Mouse (Mus musculus): ENCODE measurements at regions not wholly inside any gene's neighbourhood (a gene's known extent, or its start where the extent isn't known, plus 50 kb on each side); places are given as distances from the start of the nearest gene placed in this dataset.

DNA sequence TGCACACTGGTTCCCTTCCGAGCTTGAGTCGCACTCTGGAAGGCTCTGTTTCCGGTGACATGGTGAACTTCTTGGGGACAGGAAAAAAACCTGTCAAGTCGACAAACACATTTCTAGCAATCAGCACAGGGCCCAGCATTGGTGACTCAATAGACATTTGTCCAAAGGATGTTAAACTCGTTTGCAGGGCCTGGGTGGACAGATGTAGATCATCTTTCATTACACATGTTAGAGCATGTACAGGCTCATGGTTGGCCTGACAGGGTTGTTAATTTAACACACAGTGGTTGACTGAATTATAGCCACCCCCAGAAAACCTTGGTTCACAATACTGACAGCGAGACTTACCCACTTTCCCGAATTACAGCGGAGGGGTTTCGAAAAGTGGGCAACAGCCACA, 288.6 kb upstream of the Zfp64 start:
- Histone ChIP-seq H3K4me3 (replicated peaks; ENCODE audit: low read length) (no peak overlapping the region), H3K4me1 (replicated peaks; ENCODE audit: control insufficient read depth, insufficient read depth, low read length) (no peaks in the 10 kb centered on the region), H3K9ac (no peak overlapping the region), H3K27me3 (ENCODE audit: control insufficient read depth, insufficient read depth, low read length) (no peaks in the 10 kb centered on the region), H3K9me3 (ENCODE audit: control insufficient read depth, low read length) (no peaks in the 10 kb centered on the region), H3K36me3 (replicated peaks; ENCODE audit: control insufficient read depth, insufficient read depth) (no peaks in the 10 kb centered on the region), H3K4me2 (replicated peaks) (no peak overlapping the region), H3K27ac (no peak overlapping the region)
- ATAC-seq (ENCODE audit: low FRiP score) (no peak), DNase-seq (ENCODE audit: low spot score) (no peak)
- WGBS = 94% methylated on average over 9 of the region's 9 CpGs

DNA sequence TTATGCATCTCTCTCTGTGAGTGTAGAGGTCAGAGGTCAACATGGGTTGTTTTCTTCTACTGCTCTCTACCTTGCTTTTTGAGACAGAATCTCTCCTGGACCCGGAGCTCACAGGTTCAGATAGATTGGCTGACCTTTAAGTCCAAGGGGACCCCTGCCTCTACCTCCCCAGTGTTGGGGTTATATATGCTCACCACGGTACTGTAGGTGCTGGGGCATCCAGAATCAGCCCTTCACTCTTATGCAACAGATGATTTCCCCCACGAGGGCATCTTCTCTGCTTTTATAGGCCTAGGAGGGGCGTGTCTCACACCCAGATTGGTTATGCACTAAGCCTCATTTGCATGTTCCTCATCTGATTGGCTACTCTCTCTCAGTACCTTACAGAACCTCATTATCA, 282.5 kb upstream of the Zfp64 start:
- Histone ChIP-seq H3K36me3 (replicated peaks; ENCODE audit: control insufficient read depth, insufficient read depth) (no peaks in the 10 kb centered on the region), H3K27me3 (ENCODE audit: control insufficient read depth, insufficient read depth, low read length) (no peaks in the 10 kb centered on the region), H3K9ac (no peak overlapping the region), H3K4me3 (replicated peaks; ENCODE audit: low read length) (no peak overlapping the region), H3K4me2 (replicated peaks) (no peak overlapping the region), H3K9me3 (ENCODE audit: control insufficient read depth, low read length) (no peaks in the 10 kb centered on the region), H3K4me1 (replicated peaks; ENCODE audit: control insufficient read depth, insufficient read depth, low read length) (no peaks in the 10 kb centered on the region), H3K27ac (no peak overlapping the region)
- DNase-seq (ENCODE audit: low spot score) = no peak
- ATAC-seq (ENCODE audit: low FRiP score) = no peak
- 91% methylated on average over 4 of the region's 4 CpGs for WGBS

DNA sequence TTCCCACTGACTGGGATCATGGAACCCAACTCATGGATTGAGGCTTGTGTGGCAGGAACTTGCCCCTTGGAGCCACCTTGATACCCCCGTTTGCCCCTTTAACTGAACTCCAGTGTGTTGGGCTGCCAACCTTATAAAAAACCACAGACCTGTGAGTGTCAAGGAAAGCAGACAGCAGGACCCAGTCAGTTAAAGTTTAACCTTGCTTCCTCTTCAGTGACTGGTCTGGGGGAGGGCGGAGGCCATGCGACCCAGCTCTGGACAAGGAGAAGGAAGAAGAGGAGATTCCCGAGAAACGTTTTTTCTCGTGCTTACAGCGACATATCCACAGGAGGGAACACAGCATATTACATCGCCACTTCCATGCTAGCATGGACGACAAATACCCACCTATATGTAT, 281.9 kb upstream of the Zfp64 start:
- no peak overlapping the region for H3K27ac ChIP-seq
- no peaks in the 10 kb centered on the region for H3K36me3 ChIP-seq (replicated peaks; ENCODE audit: control insufficient read depth, insufficient read depth)
- H3K4me1 ChIP-seq (replicated peaks; ENCODE audit: control insufficient read depth, insufficient read depth, low read length) = no peaks in the 10 kb centered on the region
- WGBS = 96% methylated on average over 9 of the region's 9 CpGs
- no peaks in the 10 kb centered on the region for H3K27me3 ChIP-seq (ENCODE audit: control insufficient read depth, insufficient read depth, low read length)
- H3K9ac ChIP-seq = no peak overlapping the region
- DNase-seq (ENCODE audit: low spot score) = no peak
- no peak overlapping the region for H3K4me3 ChIP-seq (replicated peaks; ENCODE audit: low read length)
- H3K4me2 ChIP-seq (replicated peaks) = no peak overlapping the region
- no peaks in the 10 kb centered on the region for H3K9me3 ChIP-seq (ENCODE audit: control insufficient read depth, low read length)
- no peak for ATAC-seq (ENCODE audit: low FRiP score)

DNA sequence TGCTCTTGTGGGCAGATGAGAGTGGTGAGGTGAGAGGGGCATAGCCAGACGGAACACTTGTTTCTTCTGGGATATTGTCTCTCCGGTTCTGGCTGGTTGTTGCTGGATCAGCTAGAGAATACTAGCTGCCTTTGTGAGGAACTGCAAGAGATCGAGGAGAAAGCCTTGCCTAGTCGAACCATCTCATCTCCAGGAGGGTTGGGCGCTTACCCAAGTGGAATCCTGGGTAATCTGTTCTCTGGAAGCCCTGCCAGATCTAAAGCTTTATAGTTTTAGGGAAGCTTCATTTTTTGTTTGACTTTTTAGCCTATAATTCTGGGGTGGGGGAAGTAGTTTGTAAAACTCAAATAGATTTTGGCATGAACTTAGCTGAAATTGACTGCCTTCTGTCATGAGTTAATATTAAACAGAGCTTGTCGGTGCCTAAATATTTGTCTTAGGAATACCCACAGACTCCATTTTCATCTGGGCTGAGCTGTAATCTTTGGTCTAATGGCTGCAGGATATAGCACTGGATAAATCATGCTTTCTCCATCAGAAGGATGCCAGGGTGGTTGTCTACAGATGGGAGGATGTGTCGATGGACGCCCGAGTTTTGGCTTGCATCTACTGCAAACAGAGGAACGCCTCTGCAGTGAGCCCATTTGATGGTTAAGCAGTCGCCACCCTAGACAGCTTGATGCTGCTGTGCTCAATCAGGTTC, 279.1 kb upstream of the Zfp64 start:
- Histone ChIP-seq H3K4me3 (replicated peaks; ENCODE audit: low read length) (no peak overlapping the region), H3K4me1 (replicated peaks; ENCODE audit: control insufficient read depth, insufficient read depth, low read length) (no peaks in the 10 kb centered on the region), H3K9me3 (ENCODE audit: control insufficient read depth, low read length) (no peaks in the 10 kb centered on the region), H3K36me3 (replicated peaks; ENCODE audit: control insufficient read depth, insufficient read depth) (no peaks in the 10 kb centered on the region), H3K4me2 (replicated peaks) (no peak overlapping the region), H3K9ac (no peak overlapping the region), H3K27me3 (ENCODE audit: control insufficient read depth, insufficient read depth, low read length) (no peaks in the 10 kb centered on the region), H3K27ac (no peak overlapping the region)
- WGBS = 91% methylated on average over 11 of the region's 11 CpGs
- ATAC-seq (ENCODE audit: low FRiP score) = no peak
- no peak for DNase-seq (ENCODE audit: low spot score)

DNA sequence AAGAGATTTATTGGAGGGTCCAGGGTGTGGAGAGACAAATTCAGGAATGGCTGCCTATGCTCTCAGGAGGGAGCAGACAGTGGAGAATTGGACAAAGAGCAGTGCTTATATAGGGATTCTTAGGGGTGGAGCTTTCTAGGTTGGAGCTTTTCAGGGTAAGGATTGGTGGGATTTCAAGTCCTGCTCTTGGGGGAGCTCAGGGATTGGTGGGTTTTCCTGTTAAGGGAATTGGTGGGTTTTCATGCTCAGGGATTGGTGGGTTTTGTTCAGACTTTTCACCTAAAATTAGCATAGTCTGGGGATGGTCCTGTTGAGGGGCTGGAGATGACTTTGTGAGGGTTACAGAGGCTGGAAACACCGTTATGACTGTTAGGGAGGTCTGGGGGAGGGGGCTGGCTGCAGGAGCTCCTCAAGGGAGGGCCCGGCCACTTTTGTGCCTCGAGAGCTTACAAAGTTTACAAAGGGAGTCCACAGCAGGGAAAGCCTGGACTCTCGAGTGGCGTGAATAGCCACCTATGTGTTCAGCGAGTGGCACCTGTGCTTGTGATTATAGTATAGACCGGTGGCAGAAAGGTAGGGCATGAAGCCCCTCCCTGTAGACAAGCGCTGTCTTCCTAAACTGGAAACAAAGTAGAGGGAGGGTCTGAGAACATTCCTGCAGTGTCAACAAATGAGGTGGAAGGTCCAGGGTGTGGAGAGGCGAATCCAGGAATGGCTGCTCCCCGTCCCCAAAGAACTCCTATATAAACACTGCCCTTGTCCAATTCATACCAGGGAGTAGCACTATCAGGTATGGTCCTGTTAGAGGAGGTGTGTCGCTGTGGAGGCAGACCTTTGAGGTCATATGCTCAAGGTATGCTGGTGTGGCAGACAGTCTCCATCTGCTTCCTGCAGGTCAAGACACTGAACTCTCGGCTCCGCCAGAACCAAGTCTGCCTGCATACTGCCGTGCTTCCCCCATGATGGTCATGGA, 278.1 kb upstream of the Zfp64 start:
- no peaks in the 10 kb centered on the region for H3K4me1 ChIP-seq (replicated peaks; ENCODE audit: control insufficient read depth, insufficient read depth, low read length)
- H3K4me2 ChIP-seq (replicated peaks) = no peak overlapping the region
- H3K27ac ChIP-seq = no peak overlapping the region
- WGBS = 88% methylated on average over 14 of the region's 14 CpGs
- DNase-seq (ENCODE audit: low spot score) (no peak), ATAC-seq (ENCODE audit: low FRiP score) (no peak)
- no peak overlapping the region for H3K9ac ChIP-seq
- no peaks in the 10 kb centered on the region for H3K36me3 ChIP-seq (replicated peaks; ENCODE audit: control insufficient read depth, insufficient read depth)
- H3K27me3 ChIP-seq (ENCODE audit: control insufficient read depth, insufficient read depth, low read length) = no peaks in the 10 kb centered on the region
- H3K9me3 ChIP-seq (ENCODE audit: control insufficient read depth, low read length) = no peaks in the 10 kb centered on the region
- no peak overlapping the region for H3K4me3 ChIP-seq (replicated peaks; ENCODE audit: low read length)

DNA sequence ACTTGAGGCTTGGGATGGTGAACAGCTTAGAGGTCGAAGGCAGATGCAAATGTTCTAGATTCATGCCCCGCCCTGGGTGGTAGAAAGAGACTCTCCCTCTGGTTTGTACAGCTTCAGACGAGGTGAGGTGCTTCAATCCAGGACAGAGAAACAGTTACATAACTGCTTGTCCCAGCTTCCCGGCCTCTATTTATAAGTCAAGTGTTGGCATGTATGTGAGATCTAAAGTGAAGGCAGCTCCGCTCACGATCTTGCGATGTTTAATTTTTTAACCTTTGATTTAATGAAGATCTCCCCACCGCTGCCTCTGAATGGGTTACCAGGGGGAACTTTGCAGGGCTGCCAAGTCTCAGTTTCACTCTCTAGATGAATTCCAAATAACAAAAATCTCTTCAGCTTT, 266.9 kb upstream of the Zfp64 start:
- Histone ChIP-seq H3K9ac (no peak overlapping the region), H3K4me1 (replicated peaks; ENCODE audit: control insufficient read depth, insufficient read depth, low read length) (no peaks in the 10 kb centered on the region), H3K27ac (no peak overlapping the region), H3K27me3 (ENCODE audit: control insufficient read depth, insufficient read depth, low read length) (no peaks in the 10 kb centered on the region), H3K4me3 (replicated peaks; ENCODE audit: low read length) (no peak overlapping the region), H3K36me3 (replicated peaks; ENCODE audit: control insufficient read depth, insufficient read depth) (no peaks in the 10 kb centered on the region), H3K4me2 (replicated peaks) (no peak overlapping the region), H3K9me3 (ENCODE audit: control insufficient read depth, low read length) (no peaks in the 10 kb centered on the region)
- DNase-seq (ENCODE audit: low spot score) = no peak
- 84% methylated on average over 8 of the region's 8 CpGs for WGBS
- no peak for ATAC-seq (ENCODE audit: low FRiP score)

DNA sequence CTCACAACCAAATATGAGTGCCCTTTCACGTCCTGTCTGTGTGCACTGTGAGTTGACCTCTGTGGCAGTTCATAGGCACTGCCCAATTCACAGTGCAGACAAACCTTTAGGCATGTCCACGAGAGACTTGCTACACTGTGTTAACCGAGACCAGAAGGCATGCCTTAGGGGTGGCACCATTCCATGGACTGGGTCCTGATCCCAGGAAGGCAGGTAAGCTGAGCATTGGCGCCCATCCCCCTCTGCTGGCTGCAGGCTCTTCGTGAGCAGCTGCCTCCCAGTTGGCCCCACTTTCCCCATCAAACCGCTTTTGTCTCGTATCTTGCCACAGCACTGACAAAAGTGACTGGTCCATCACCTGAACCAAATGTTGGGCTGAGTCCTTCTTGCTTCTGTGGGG, 265.8 kb upstream of the Zfp64 start:
- no peaks in the 10 kb centered on the region for H3K9me3 ChIP-seq (ENCODE audit: control insufficient read depth, low read length)
- H3K4me1 ChIP-seq (replicated peaks; ENCODE audit: control insufficient read depth, insufficient read depth, low read length) = no peaks in the 10 kb centered on the region
- no peak overlapping the region for H3K4me3 ChIP-seq (replicated peaks; ENCODE audit: low read length)
- H3K27ac ChIP-seq = no peak overlapping the region
- 75% methylated on average over 7 of the region's 7 CpGs for WGBS
- no peak overlapping the region for H3K4me2 ChIP-seq (replicated peaks)
- H3K36me3 ChIP-seq (replicated peaks; ENCODE audit: control insufficient read depth, insufficient read depth) = no peaks in the 10 kb centered on the region
- H3K27me3 ChIP-seq (ENCODE audit: control insufficient read depth, insufficient read depth, low read length) = no peaks in the 10 kb centered on the region
- ATAC-seq (ENCODE audit: low FRiP score) = no peak
- no peak for DNase-seq (ENCODE audit: low spot score)
- no peak overlapping the region for H3K9ac ChIP-seq

DNA sequence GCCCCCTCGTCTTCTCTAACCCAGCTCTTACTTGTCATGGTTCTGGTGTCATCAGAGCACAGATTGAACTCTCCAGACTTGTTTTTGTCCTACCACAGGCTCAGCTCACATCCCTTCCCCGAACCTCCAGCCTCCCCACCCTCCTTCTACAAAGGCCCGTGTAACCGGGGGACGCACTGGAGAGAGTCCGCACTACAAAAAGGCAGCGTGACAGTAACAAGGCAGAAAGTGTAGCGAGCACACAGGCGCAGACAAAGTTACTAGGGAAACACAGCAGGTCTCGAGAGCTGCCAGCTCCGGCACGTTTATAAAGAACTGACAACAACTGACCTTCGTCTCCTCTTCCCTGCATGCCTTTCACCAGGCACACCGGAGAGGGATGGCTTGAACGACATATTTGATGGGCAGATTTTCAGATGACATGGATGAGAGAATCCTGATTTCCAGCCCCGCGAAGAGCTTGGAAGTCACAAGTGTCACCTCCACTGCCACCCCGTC, 260.2 kb upstream of the Zfp64 start:
- H3K4me3 ChIP-seq (replicated peaks; ENCODE audit: low read length) = no peak overlapping the region
- 41% methylated on average over 18 of the region's 18 CpGs for WGBS
- DNase-seq (ENCODE audit: low spot score) = no peak
- H3K9me3 ChIP-seq (ENCODE audit: control insufficient read depth, low read length) = no peaks in the 10 kb centered on the region
- no peaks in the 10 kb centered on the region for H3K27me3 ChIP-seq (ENCODE audit: control insufficient read depth, insufficient read depth, low read length)
- no peak for ATAC-seq (ENCODE audit: low FRiP score)
- H3K4me2 ChIP-seq (replicated peaks) = peak overlapping the region; percentile 13; the same call in 1 of the 2 replicates
- no peak overlapping the region for H3K9ac ChIP-seq
- H3K36me3 ChIP-seq (replicated peaks; ENCODE audit: control insufficient read depth, insufficient read depth) = no peaks in the 10 kb centered on the region
- no peak overlapping the region for H3K27ac ChIP-seq
- 0 out of 2 replicates have a peak, but pooled peaks cover 6% of the 10 kb centered on the region for H3K4me1 ChIP-seq (replicated peaks; ENCODE audit: control insufficient read depth, insufficient read depth, low read length)

DNA sequence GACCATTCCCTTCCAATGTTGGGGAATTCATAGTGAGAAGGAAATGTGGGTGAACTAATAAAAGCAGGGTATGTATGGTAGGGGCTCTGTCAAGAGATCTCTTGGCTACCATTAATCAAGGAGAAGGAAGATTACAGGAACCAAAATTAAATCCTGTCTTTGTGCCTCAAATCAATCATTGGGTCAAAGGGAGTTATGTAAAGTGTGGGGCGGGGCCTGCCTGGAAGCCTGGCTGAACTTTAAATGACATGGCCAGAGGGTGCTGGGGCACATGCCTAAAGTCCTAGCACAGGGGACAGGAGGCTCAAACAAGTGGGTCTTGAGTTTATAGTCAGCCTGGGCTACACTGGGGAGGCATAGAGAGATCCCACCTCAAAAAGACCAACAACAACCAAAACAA, 259.0 kb upstream of the Zfp64 start:
- Histone ChIP-seq H3K4me3 (replicated peaks; ENCODE audit: low read length) (no peak overlapping the region), H3K9me3 (ENCODE audit: control insufficient read depth, low read length) (peaks cover 5% of the 10 kb centered on the region; the same call in 1 of the 2 replicates), H3K27ac (no peak overlapping the region), H3K4me2 (replicated peaks) (no peak overlapping the region), H3K36me3 (replicated peaks; ENCODE audit: control insufficient read depth, insufficient read depth) (no peaks in the 10 kb centered on the region), H3K27me3 (ENCODE audit: control insufficient read depth, insufficient read depth, low read length) (no peaks in the 10 kb centered on the region), H3K9ac (no peak overlapping the region), H3K4me1 (replicated peaks; ENCODE audit: control insufficient read depth, insufficient read depth, low read length) (0 out of 2 replicates have a peak, but pooled peaks cover 6% of the 10 kb centered on the region)
- WGBS = 95% methylated on average over 1 of the region's 1 CpGs
- DNase-seq (ENCODE audit: low spot score) (no peak), ATAC-seq (ENCODE audit: low FRiP score) (no peak)

All from hindbrain, embryonic 14.5 days (tissue).